Mouse (Mus musculus) kidney, postnatal 0 days (tissue): ENCODE results near the gene Spred1. TPM values are rescaled to one million over a fixed set of nuclear protein-coding genes. Genes with fewer than 3 reads are reported as not detected.

Experiments
- ATAC-seq: fragments of 200-750 bp; cut with Nextera tagmentation; replicated peaks from 2 replicates; pipeline ENCODE4 v1.8.0; 2017; ENCODE audit warnings: low read depth, moderate number of reproducible peaks, moderate TSS enrichment, moderate library complexity; ENCODE audit not compliant: low FRiP score
- DNase-seq: peaks from one replicate; pipeline ENCODE4 v3.0.0-alpha.2; 2016; ENCODE audit warnings: low spot score
- H3K27ac ChIP-seq: fragments of 300-500 bp; sonication (generic); 2 replicates; pipeline ENCODE4 v1.5.1; 2014; ENCODE audit warnings: mild to moderate bottlenecking
- H3K27me3 ChIP-seq: fragments of 300-500 bp; sonication (generic); 2 replicates; pipeline ENCODE4 v1.6.1; 2014; ENCODE audit warnings: low read length, mixed read lengths; ENCODE audit not compliant: insufficient read depth
- H3K36me3 ChIP-seq: fragments of 300-500 bp; sonication (generic); 2 replicates; pipeline ENCODE4 v1.6.1; 2014; ENCODE audit warnings: low read length, mixed read lengths; ENCODE audit not compliant: insufficient read depth
- H3K4me1 ChIP-seq: fragments of 300-500 bp; sonication (generic); replicated peaks from 2 replicates; pipeline ENCODE4 v1.6.1; 2014; ENCODE audit warnings: antibody characterized with exemption, low read length, mixed read lengths; ENCODE audit not compliant: insufficient read depth
- H3K4me2 ChIP-seq: fragments of 300-500 bp; sonication (generic); 2 replicates; pipeline ENCODE4 v1.6.1; 2014; ENCODE audit warnings: mild to moderate bottlenecking, low read length, moderate library complexity, mixed read lengths
- H3K4me3 ChIP-seq: fragments of 300-500 bp; sonication (generic); replicated peaks from 2 replicates; pipeline ENCODE4 v1.5.1; 2014; ENCODE audit warnings: low read depth, low read length
- H3K9ac ChIP-seq: fragments of 300-500 bp; sonication (generic); 2 replicates; pipeline ENCODE4 v1.6.1; 2014; ENCODE audit warnings: low read depth, low read length
- H3K9me3 ChIP-seq: fragments of 300-500 bp; sonication (generic); replicated peaks from 2 replicates; pipeline ENCODE4 v1.6.1; 2016; ENCODE audit warnings: low read length, inconsistent platforms, mixed read lengths
- CTCF ChIP-seq: IDR thresholded peaks from 2 replicates; pipeline ENCODE4 v1.5.1; 2016; ENCODE audit warnings: antibody characterized with exemption, low read depth, mild to moderate bottlenecking, moderate library complexity
- WGBS: fragments of 180-500 bp; shearing (Covaris S2); extraction: QIAGEN DNeasy Blood & Tissue Kit; methylation state at CpG from one replicate; pipeline ENCODE4 v1.1.7; 2014; 5-methylcytosine and 5-hydroxymethylcytosine counted together
- polyA plus RNA-seq: library from polyadenylated mRNA; unstranded; fragments of >200 nt; fragmentation: Nextera tagmentation; extraction: Ambion mirVana; gene quantifications from 2 replicates; pipeline ENCODE4 v1.2.1, GENCODE M21; 2015

Spred1 gene
- polyA plus RNA-seq, 1 experiment from 2014 or later = 17.5 TPM

DNA sequence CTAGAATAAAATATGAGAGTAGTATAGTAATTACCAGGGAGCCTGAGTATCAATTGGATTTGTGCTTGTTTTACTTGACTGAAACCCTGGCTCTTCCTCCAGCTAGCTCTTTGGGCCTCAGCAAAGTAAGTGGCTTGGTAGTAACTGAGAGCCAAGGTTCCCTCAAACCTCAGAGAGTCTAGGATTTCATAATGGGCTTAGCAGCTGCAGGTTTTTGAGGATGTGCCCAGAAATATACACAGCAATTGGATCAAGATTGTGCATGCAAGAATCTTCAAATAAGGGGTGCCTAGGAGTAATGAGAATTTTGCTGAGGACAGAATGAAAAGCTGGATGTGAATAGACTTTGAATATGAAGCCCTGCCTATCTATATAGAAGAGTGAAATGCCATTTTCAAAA, 69.7 kb downstream of the Spred1 start:
- no peak overlapping the region for H3K4me2 ChIP-seq
- ATAC-seq (no peak), DNase-seq (no peak)
- H3K9ac ChIP-seq = no peak overlapping the region
- H3K4me1 ChIP-seq = no peaks in the 10 kb centered on the region
- no peaks in the 10 kb centered on the region for H3K27me3 ChIP-seq
- H3K36me3 ChIP-seq = no peaks in the 10 kb centered on the region
- H3K9me3 ChIP-seq = no peaks in the 10 kb centered on the region
- H3K4me3 ChIP-seq = no peak overlapping the region
- no peak overlapping the region for H3K27ac ChIP-seq
- TF ChIP-seq CTCF = no peak

GRCm38 (mm10) chr2:117194309-117194708, 73.1 kb downstream of the Spred1 start:
- Histone ChIP-seq H3K4me1 (no peaks in the 10 kb centered on the region), H3K4me2 (no peak overlapping the region), H3K9ac (no peak overlapping the region), H3K27me3 (no peaks in the 10 kb centered on the region), H3K36me3 (no peaks in the 10 kb centered on the region), H3K9me3 (no peaks in the 10 kb centered on the region), H3K27ac (no peak overlapping the region), H3K4me3 (no peak overlapping the region)
- TF ChIP-seq CTCF = no peak
- no peak for ATAC-seq
- DNase-seq = no peak

- no peak overlapping the region for H3K9ac ChIP-seq
- WGBS = 35% methylated on average over 2 of the region's 2 CpGs
- DNase-seq (no peak), ATAC-seq (no peak)
- H3K27ac ChIP-seq = no peak overlapping the region
- H3K36me3 ChIP-seq = no peaks in the 10 kb centered on the region
- H3K4me1 ChIP-seq = no peaks in the 10 kb centered on the region
- no peaks in the 10 kb centered on the region for H3K27me3 ChIP-seq
- no peak overlapping the region for H3K4me2 ChIP-seq
- no peaks in the 10 kb centered on the region for H3K9me3 ChIP-seq
- H3K4me3 ChIP-seq = no peak overlapping the region
- no peak for TF ChIP-seq CTCF
Measured at GRCm38 (mm10) chr2:117195151-117195550, 74.0 kb downstream of the Spred1 start.

GRCm38 (mm10) chr2:117195578-117195977, 74.4 kb downstream of the Spred1 start:
- H3K36me3 ChIP-seq = no peaks in the 10 kb centered on the region
- H3K9ac ChIP-seq = no peak overlapping the region
- no peak overlapping the region for H3K4me2 ChIP-seq
- 32% methylated on average over 7 of the region's 7 CpGs for WGBS
- DNase-seq = peak; percentile 28
- H3K27me3 ChIP-seq = no peaks in the 10 kb centered on the region
- H3K4me1 ChIP-seq = no peaks in the 10 kb centered on the region
- no peak for TF ChIP-seq CTCF
- no peak overlapping the region for H3K27ac ChIP-seq
- no peak overlapping the region for H3K4me3 ChIP-seq
- no peaks in the 10 kb centered on the region for H3K9me3 ChIP-seq
- ATAC-seq = no peak

- no peaks in the 10 kb centered on the region for H3K9me3 ChIP-seq
- DNase-seq (peak; percentile 35), ATAC-seq (no peak)
- no peak overlapping the region for H3K27ac ChIP-seq
- no peak overlapping the region for H3K4me2 ChIP-seq
- H3K4me1 ChIP-seq = no peaks in the 10 kb centered on the region
- no peak for TF ChIP-seq CTCF
- no peaks in the 10 kb centered on the region for H3K36me3 ChIP-seq
- H3K9ac ChIP-seq = no peak overlapping the region
- H3K4me3 ChIP-seq = no peak overlapping the region
- no peaks in the 10 kb centered on the region for H3K27me3 ChIP-seq
- 28% methylated on average over 9 of the region's 9 CpGs for WGBS
Measured at GRCm38 (mm10) chr2:117200869-117201338, 79.7 kb downstream of the Spred1 start.

DNA sequence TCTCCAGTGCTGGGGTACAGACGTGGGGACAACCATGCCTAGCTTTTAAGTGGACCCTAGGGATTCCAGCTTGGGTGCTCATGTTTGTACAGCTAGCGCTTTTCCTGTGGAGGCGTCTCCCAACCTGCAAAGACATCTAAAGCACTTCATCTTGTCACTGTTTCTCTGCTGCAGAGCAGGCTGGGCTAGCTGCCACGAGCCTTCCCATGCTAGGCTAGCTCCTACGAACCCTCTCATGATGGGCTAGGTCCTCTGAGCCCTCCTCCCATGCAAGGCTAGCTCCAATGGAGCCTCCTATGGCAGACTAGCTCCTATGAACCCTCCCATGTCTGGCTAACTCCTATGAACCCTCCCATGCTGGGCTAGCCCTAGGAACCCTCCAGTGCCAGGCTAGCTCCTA, 82.2 kb downstream of the Spred1 start:
- Histone ChIP-seq H3K4me2 (no peak overlapping the region), H3K9ac (no peak overlapping the region), H3K9me3 (no peaks in the 10 kb centered on the region), H3K27me3 (no peaks in the 10 kb centered on the region), H3K36me3 (no peaks in the 10 kb centered on the region), H3K4me3 (no peak overlapping the region), H3K27ac (no peak overlapping the region), H3K4me1 (no peaks in the 10 kb centered on the region)
- TF ChIP-seq CTCF = no peak
- ATAC-seq (no peak), DNase-seq (no peak)
- 56% methylated on average over 5 of the region's 5 CpGs for WGBS

GRCm38 (mm10) chr2:117204534-117204933, 83.4 kb downstream of the Spred1 start:
- WGBS = 63% methylated on average over 3 of the region's 3 CpGs
- ATAC-seq (no peak), DNase-seq (no peak)
- Histone ChIP-seq H3K4me3 (no peak overlapping the region), H3K9me3 (no peaks in the 10 kb centered on the region), H3K27ac (no peak overlapping the region), H3K36me3 (no peaks in the 10 kb centered on the region), H3K4me1 (no peaks in the 10 kb centered on the region), H3K9ac (no peak overlapping the region), H3K27me3 (no peaks in the 10 kb centered on the region), H3K4me2 (no peak overlapping the region)
- no peak for TF ChIP-seq CTCF
